Mouse (Mus musculus): Measurements from ENCODE around the gene D630003M21Rik.
A peak's percentile ranks its signal among the peaks of the same experiment; 100 is the strongest.

D630003M21Rik gene

DNA sequence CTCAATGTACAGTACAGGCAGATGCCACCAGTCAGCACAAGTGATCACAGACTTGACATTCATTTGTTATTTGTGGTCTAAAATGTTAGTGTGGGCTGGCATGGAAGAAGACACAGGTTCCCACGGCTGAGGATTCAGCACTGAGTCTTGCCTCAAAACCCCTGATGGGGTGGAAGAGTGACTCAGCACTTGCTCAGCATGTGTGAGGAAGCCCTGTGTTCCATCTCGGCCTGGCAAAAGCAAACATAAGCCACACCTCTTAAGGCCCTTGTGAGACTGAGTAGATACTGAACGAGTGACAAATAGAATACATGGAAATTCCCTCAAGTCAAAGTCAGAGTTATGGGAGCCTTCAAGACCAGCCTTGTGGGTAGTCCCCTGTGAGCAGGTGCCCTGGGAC is 4.1 kb upstream of the D630003M21Rik start:
- DNase-seq, result no peak

DNA sequence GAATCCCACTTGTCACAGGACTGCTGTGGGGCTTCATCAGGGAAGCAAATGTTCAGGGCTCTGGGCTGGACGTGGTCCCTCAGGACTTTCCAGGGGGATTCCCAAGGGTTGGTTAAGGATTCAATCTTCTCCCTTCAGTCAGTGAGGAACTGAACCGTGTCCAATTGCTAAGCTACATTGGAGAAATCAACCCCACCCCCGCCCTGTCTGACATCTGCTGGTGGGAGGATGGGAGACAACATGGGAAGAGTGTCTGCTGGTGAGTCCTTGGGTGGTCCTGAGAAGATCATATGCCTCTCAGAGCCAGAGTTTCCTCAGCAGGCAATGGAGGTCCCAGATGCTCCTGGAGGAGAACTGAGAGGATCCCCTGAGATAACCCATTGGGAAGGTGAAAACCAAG is 3.4 kb upstream of the D630003M21Rik start:
- DNase-seq, result no peak

DNA sequence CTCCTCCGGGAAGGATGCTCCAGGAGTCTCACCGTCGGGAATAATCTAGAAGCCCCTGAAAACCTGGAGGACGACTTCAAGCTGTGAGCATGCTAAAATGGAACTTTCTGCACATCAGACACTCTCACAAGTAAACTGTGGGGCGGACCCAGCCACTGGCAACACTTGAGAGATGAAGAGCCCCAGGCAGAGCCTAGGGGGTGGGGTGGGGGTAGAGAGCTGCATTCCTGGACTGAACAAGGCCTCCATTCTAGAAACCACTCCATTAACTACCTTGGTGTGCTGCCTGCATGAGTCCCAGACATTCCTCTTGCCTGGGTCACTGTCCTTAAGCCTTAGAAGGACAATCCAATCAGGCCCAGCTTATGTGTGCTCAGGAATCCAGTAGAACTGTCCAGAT is 2.0 kb upstream of the D630003M21Rik start:
- no peak for DNase-seq

DNA sequence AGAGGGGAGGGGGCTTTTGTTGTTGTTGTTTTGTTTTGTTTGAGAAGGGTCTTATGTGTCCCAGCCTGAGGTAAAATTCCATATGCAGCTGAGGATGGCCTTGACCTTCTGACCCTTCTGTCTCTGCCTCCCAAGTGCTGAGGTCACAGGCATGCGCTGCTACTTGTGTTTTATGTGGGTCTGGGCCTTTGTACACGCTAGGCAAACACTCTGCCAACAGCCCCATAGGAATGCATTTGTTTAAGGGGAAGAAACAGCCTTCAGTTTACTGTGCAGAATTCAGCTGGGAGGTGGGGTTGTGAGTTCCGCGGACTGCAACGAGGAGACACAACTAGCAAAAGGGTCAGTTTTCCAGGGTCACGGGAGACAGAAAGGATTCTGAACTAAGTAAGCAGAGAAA is 1.6 kb upstream of the D630003M21Rik start:
- no peak for DNase-seq

DNA sequence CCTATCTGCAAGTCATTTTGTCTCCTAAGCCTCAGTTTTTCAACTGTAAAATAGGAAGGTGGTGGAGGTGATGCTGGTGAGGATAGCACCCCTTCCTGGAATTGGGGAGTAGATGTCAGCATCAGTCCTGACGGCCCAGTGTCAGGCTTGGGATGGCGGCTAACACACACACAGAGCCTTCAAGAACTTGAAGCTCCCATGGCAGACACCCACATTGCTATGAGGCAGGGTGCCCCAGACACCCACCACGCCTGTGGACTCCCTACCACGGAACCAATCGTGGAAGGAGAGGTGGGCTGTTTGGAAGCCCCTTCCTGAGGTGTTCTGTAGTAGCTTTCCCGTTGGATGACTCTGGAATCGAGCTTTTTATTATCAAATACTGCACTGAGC is 476 bp upstream of the D630003M21Rik start:
- no peak for DNase-seq

DNA sequence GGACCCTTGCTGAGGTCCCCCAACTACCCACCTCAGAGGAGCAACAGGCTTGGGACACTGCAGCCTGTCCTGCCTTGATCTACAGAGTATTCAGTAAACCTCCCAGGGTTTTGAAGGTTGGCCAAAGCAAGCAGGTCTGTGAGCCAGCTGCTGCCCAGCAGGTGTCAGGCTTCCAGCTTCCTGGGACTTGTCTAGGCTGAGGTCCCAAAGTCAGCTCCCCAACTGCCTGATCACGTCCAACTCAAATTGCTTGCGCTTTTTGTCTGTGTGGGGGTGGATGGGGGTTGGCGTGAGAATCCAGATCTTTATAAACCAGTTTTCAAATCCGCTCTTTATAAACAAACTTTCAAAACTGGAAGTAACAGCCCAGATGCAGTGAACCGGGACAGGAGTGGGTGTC is 3.7 kb downstream of the D630003M21Rik start:
- peak; percentile 20 for DNase-seq

DNA sequence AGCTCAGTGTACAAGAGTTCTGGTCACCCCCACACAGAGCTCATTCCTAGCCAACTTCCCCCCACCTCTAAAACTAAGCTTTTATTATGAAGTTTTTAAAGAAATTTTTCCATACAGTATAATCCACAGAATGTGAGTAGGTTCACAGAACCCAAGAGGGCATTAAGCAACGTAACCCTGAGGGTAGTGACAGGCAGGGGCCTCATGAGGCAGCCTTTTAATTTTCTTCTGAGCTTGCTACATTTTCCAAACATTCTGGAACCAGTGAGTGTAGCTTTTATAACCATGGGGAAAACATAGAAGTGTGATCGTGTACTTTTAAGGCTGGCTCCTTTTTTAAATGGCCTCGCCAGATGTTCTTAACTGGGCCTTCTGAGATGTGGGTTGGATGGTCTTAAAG is 5.5 kb downstream of the D630003M21Rik start:
- no peak for DNase-seq

DNA sequence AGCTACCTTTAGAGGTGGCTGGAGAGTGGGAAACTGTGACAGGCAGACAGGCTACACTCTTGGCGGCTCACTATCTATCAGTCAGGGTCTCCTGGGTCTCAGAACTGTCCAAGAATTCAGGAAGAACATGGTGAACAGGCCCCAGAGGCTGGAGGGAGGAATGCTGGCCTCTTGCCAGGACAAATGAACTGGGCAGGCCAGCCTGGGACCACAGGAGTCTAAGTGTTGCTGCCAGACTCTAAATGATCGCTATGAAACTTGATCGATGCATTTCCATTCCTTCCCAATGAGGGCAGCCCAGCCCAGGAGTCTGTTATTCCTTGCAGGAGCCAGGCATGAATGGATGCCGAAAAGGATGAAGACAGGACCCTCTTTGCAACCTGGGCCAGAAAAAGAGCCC is 6.4 kb downstream of the D630003M21Rik start:
- no peak for DNase-seq

DNA sequence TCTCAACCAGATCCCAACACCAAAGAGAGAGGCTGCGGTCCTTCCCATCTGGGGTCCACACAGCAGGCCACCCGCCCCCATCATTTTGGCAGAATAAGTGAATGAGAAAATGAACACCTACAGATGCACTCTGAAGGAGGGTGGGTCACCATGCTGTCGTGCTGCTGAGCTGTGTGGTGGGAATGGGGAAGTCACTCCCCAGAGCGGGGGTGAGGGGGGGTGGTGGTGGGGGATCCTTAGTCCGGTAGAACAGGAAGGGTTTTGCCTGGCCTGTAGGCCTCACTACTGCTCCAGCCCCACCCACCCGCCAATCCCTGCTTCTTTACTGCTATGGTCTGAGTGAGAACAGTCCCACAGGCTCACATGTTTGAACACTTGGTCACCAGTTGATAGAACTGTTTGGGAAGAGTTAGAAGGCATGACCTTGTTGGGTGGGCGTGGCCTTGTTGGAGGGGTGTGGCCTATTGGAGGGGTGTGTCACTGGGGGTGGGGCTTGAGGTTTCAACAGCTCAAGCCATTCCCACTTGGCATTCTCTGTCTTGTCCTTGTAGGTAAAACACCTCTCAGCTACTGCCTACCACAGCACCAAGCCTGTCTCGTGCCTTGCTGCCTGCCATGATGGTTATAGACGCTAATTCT is 7.5 kb downstream of the D630003M21Rik start:
- no peak for DNase-seq

DNA sequence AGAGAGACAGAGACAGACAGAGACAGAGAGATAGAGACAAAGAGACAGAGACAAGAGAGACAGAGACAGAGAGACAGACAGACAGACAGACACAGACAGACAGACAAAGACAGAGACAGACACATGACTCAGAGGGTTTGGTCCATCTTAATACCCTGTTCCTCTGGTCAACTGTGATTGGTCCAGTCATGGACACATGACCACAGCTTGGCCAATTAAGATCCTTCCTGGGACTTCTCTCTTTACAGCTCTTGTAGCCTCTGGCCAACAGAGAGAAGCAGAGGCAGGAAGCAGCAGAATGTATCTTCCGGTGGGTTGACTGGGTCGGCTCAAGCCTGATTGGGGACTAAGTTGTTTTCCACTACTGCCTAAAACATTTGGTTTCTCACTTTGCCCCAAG is 9.5 kb downstream of the D630003M21Rik start:
- no peak for DNase-seq

DNA sequence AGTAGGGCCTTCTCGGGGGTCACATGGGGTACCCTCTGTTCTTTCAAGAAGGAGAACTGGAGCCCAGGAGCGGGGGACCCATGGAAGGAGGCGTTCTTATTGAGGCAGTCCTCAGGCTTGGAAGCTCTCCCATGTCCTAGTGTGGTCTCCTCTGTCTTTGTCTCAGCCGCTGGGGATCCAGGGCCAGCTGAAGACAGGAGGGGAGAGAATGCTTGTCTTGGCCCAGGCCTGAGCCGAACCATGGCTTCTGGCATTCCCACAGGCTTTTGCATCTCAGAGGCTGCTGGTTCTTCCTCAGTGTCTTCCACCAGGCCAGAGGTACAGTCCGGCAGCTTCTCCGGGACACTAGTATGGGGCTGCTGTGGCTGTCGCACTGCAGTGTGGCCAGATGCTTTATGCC is 12.5 kb downstream of the D630003M21Rik start:
- no peak for DNase-seq

DNA sequence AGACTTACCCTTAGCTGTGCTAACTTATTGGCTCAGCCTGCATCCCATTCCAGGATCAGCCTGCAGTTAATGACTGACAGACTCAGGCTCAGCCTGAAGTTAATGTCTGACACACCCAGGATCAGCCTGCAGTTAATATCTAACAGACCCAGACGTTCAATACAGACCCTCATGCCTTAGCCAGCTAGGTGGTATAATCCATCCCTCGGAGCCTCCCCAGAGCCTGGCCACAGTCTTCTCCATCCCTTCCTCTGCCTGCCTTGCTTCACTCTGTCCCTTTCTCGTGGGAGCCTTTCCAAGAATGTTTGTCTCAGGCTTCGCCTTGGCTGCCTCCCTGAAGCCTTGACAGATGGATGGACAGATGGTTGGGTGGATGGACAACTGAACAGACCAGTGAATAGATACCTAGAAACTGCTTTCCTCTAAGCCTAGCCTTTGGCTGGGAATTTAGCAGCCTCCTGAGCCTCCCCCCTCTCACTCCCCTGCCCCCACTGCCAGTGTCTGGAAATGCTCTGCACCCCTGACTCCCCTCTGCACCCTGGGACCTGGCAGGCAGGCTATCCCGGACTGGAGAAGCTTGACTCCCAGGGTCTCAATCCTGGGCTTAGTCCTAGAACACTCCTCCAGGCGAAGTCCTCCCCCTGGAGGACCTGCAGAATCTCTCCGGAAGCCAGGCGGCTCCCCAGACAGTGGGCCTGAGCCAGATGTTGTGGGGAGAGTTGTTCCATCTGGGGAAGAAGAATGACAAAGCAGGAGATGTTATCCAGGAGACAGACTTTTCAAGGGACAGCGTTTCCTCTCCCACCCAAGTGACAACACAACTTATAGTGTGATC is 13.5 kb downstream of the D630003M21Rik start:
- DNase-seq, result no peak

DNA sequence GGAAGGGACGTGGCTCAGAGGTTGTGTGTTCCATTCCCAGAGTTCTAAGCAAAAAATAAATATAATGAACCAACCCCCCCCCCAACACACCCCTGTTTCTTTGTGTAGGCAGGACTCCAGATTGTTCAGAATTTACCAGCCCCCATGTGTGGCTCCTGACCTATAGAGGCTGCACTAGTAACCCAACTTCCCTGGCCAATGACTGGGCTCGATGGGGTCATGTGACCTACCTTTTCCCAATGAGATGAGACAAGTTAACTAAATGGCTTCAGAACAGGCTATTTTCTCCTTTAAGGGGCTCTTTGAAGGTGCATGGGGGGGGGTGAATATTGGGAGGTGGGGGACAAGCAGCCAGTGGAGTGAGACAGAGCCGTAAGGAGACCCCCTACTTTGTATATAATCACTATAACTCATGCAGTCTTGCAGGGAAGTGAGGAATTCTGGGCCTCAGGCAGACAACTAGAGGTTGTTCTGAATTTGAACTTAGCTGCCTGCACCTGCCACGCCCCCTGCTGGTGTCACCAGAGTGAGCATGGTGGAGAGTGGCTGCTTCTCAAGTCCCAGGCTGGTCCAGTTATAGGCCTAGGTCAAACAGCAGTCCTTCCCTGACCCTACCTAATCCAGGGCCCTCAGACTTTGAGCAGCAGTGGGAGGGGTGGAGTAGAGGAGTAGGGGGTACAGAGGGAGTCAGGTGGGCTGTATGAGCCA is 17.1 kb downstream of the D630003M21Rik start:
- peak; percentile 44 for DNase-seq

DNA sequence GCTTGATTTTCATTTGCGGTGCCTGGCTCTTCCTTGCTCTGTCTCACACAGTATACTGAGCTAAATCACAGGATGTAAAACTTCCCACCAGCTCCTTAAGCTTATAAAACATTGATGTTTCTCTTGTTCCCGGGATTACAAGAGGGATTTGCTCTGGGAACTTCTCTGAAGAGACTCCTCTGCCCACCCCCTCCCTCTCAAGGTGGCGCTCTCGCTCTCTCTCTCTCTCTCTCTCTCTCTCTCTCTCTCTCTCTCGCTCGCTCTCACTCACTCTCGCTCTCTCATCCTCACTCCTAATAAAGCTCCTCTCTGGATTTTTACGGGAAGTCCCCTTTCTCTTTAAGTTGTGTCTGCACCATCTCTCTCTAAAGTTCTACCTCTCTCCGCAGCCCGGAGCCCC is 18.1 kb downstream of the D630003M21Rik start:
- no peak for DNase-seq

DNA sequence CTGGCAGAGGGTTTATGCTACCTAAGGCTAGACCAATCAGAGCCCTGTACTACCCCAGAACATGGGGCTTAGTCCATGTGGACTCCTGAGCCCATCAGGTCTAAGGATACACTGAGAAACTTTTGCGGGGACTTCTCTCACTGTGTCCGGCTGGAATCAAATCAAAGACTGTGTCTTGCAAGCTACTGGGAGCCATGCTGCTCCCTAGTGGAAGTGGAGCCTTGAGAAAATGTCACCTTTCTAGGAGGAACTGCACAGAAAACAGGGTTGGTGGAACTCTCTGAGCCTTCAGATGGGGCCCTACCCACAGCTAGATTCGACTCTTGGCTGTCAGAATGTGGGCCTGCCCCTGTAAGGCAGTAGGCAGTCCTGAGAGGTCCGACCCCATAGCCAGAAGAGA is 18.5 kb downstream of the D630003M21Rik start:
- peak; percentile 70 for DNase-seq

DNA sequence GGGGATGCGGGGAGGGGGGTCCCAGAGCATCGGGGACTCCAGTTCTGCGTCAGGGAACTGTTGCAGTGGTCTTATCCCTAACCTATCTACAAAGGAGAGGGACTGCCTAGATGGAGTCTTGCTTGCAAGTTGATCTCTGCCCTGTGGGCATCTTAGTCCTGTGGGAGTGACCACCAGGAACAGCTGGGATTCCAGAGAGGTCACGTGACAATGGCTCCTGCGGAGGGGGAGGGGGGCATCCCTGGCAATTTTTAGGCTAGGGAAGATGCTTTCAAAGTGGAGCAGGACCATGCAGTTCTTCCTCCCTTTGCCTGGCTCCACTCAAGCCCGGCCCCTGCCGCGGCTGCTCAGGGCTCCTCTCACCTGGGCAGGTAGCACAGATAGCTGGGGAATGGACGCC is 19.2 kb downstream of the D630003M21Rik start:
- DNase-seq, result no peak

DNA sequence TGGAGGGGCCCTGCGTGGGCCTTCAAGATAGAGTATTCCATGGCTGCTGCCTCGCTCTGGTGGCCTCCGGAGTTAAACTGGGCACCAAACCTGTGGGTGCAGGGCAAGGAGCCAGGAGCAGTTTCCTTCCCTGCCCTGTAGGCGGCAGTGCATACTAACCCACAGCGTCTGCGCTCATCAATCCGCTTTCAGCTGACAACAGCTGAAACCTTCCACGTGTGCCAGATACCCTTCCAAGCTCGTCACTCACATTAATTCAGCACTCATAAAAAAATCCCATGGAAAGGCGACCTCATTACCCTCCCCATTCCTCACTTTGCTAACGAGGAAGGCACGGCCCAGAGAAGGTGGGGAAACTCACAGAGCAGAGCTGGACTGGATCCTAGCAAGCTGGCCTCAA is 21.2 kb downstream of the D630003M21Rik start:
- DNase-seq, result peak; percentile 80

DNA sequence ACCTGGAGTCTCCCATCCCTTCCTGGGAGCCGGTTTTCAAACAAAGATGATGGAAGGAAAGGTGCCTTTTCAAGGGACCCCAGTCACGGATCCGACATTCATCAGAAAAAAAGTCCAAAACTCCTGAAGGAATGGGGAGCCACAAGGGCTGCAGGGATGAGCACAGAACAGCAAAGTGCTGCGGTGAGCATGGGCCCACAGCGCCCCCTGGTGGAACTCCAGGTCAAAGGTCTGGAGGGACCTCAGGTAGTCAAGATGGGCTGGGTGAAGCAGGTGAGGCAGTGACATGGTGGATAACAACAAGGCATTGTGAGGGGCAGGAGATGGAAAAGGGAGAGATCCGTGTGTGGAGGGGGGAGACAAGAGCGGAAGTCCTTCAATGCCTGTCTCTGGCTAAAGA is 24.9 kb downstream of the D630003M21Rik start:
- DNase-seq, result peak; percentile 91

DNA sequence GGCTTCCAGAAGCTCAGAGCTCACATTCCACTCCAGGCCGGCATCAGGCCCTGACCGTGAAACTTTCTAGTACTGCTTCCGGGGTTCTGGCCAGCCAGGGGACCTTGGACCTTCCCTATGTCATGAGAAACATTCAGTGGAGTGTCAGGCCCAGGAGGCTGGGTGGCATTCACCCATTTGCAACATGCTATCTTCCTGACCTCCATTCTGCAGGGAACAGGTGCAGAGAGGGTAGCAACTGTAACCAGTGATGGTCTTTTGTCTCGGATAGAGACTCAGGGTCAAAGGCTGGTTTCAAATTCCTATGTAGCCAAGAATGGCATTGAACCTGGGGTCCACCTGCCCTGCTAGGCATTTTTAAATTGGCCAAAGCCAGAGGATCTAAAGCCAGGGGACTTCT is 25.3 kb downstream of the D630003M21Rik start:
- DNase-seq, result no peak

DNA sequence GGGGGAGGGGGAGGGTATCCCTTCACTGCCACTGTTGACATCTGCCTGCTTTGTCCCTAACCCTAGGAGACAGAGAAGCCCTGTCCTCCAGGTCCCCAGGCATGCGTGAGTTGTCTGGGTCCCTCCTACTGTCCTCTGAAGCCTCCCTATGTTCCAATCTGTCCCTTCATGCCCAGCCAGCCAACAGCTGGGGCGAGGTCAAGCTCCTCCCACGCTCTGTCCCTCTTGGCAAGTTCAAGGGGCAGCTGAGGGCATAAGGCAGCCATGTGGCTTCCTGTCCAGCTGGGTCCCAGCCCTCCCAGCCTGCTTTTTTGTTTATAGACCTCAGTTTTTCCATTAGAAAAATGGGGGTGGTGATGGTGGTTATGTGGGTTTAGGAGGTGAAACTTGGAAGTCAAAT is 29.7 kb downstream of the D630003M21Rik start:
- no peak for DNase-seq

DNA sequence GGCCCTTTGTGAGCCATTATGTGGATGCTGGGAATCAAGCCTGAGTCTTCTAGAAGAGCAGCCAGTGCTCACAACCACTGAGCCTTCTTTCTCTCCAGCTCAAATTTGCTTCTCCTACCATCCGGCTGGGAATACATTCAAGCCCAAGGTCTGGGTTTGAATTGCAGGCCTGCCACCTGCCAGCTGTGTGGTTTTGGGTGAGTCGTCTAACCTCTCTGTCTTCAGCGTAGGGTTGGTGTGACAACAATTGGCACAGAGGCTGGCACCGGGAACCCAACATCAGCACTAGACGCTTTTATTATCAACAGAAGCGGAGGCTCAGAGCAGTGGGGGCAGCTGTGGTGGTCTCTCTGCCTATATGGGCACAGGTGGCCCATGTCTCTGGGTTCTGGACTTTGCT is 30.2 kb downstream of the D630003M21Rik start:
- no peak for DNase-seq

DNA sequence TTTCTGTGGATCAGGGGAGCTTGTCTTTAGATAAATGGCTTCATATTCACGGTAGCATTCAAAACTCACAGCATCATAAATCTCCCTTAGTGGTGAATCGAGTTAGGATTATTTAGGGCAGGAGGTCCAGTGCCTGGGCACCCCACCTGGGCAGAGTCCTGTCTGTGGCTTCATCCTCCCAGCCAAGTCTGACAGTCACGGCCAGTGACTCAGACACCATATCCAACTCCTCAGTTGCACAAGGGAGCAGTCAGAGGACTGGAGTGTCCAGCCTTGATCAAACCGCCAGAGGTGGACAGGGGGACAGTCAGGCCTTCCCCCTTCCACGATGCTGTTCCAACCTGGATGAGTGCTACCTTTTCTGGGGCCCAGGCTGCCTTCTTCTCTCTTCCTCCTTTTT is 31.1 kb downstream of the D630003M21Rik start:
- no peak for DNase-seq

DNA sequence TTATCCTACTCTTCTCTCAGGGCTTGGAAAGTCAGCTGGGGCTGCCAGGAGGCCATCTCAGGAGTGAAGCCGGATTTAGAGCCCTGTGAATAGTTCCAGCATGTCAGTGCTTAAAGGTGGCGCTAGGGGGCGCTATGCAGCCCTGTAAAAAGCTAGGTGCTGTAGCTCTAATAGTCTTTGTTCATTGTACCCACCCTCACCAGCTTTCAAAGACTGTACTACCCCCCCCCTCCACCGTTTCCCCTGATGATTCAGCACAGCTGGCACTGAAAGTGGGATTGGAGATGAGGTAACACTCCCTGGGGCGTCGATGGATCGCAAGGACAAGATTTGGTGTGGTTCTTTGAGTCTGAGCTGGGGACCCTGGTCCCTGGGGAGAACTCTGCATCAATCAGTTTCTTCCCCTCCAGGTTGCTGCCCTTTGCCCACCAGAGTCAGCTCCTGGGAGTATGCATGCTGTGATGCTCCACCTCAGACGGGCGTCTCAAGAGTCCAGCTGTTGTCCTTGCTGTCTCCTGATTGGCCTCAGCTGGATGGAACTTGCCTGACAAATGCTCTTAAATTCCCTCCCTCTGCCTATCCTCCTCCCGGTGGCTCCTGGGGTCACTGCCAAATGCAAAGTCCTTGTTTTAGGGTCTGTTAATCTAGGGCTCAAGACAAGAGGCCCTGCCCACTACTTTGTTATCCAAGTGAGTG is 33.9 kb downstream of the D630003M21Rik start:
- DNase-seq, result peak; percentile 70

Data from thymus, postnatal 4 days (tissue).